Mouse (Mus musculus): ENCODE measurements around the gene Stk11. TPM values are rescaled to one million over a fixed set of nuclear protein-coding genes. Genes with fewer than 3 reads are reported as not detected.

Gene Stk11
- total and polyA plus RNA-seq, 3 experiments = 47.4 to 94.9 (median 65.9) TPM

- H3K9ac ChIP-seq (ENCODE audit: insufficient read depth, low read depth) = peak overlapping the region; percentile 72
- H3K79me2 ChIP-seq (replicated peaks; ENCODE audit: control insufficient read depth, extremely low read depth, insufficient read depth, poor library complexity, severe bottlenecking) = peaks cover 16% of the 10 kb centered on the region
- peaks cover 25 to 32% of the 10 kb centered on the region in 2 experiments for H3K36me3 ChIP-seq (replicated peaks in 1 of 2; ENCODE audit: control insufficient read depth in 1 of 2, insufficient read depth in 1 of 2, low read length in 1 of 2)
- no peaks in the 10 kb centered on the region for H3K9me3 ChIP-seq (replicated peaks; ENCODE audit: low read length)
- dilution Hi-C loops (cut with MboI; ENCODE audit: extremely low pct_ligation_motif_present, extremely low pct_unique_long_range_greater_than_20kb, low sequenced_read_pairs) (no loop called here), in situ Hi-C loops (cut with MboI; ENCODE audit: low pct_ligation_motif_present, low pct_unique_long_range_greater_than_20kb, low sequenced_read_pairs) (no loop called here)
- peak overlapping the region; percentile 80 for H3K4me2 ChIP-seq (ENCODE audit: insufficient read depth, low read depth, poor library complexity, severe bottlenecking)
- H3K27me3 ChIP-seq (replicated peaks) = no peaks in the 10 kb centered on the region
- TF ChIP-seq NELFE (IDR thresholded peaks at IDR 0.05; ENCODE audit: low read depth, low read length) (no peak), ZC3H11A (IDR thresholded peaks at IDR 0.05; ENCODE audit: low read depth, low read length) (no peak), MAFK (IDR thresholded peaks at IDR 0.05; ENCODE audit: insufficient replicate concordance, low read length) (no peak)
- H3K4me3 ChIP-seq (replicated peaks in 1 of 3; ENCODE audit: low read depth in 2 of 3, low read length in 2 of 3, poor library complexity in 1 of 3) = peak overlapping the region in 2 of 3 experiments; percentile 63 to 67
- H3K4me1 ChIP-seq (ENCODE audit: control insufficient read depth in 1 of 2, insufficient read depth in 2 of 2) = peaks cover 11 to 55% of the 10 kb centered on the region in 2 experiments; a peak in 3 of 4 replicates
- H3K27ac ChIP-seq (ENCODE audit: insufficient read depth, low read depth) = no peak overlapping the region
- DNase-seq (ENCODE audit: extremely low read depth) = no peak
These were observed 53.5 kb downstream of the Stk11 start for GRCm38 (mm10) chr10:80169070-80169469.

DNA sequence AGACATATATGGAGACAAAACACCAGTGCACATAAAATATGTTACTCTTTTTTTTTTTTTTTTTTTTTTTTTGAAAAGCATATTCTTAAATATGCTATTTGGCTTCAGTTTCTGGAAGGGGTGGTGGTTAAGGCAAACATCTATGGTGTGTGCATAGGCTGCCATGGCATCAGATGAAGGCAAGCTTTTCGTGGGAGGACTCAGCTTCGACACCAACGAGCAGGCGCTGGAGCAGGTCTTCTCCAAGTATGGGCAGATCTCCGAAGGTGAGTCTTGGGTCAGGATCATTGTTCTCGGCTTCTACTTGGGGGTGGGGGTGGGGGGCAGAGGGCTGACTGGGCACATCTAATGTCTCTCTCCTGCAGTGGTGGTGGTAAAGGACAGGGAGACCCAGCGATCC is 54.0 kb downstream of the Stk11 start:
- no peak overlapping the region for H3K4me3 ChIP-seq (replicated peaks in 1 of 3; ENCODE audit: low read depth in 2 of 3, low read length in 2 of 3, poor library complexity in 1 of 3)
- H3K4me1 ChIP-seq (ENCODE audit: control insufficient read depth in 1 of 2, insufficient read depth in 2 of 2) = peaks cover 10 to 55% of the 10 kb centered on the region in 2 experiments; a peak in 3 of 4 replicates
- no peak for TF ChIP-seq MEF2A (IDR thresholded peaks at IDR 0.05; ENCODE audit: borderline replicate concordance, low read depth, low read length)
- no peak for TF ChIP-seq TCF12 (IDR thresholded peaks at IDR 0.05; ENCODE audit: low read depth, low read length)
- TF ChIP-seq MXI1 (IDR thresholded peaks at IDR 0.05; ENCODE audit: low read depth, low read length) = no peak
- TF ChIP-seq ZNF384 (IDR thresholded peaks at IDR 0.05; ENCODE audit: low read depth, low read length) = no peak
- no peak for TF ChIP-seq POLR2A (IDR thresholded peaks at IDR 0.05; ENCODE audit: low read depth, low read length)
- TF ChIP-seq USF2 (conservative IDR thresholded peaks at IDR 0.05; ENCODE audit: low read depth, low read length) = no peak
- no peak for TF ChIP-seq NRF1 (IDR thresholded peaks at IDR 0.05; ENCODE audit: low read depth, low read length)
- TF ChIP-seq CHD1 (IDR thresholded peaks at IDR 0.05; ENCODE audit: low read depth, low read length) = no peak
- TF ChIP-seq E2F4 (IDR thresholded peaks at IDR 0.05; ENCODE audit: insufficient replicate concordance, low read depth, low read length) = no peak
- TF ChIP-seq KAT2A (IDR thresholded peaks at IDR 0.05; ENCODE audit: insufficient replicate concordance, low read length) = no peak
- TF ChIP-seq SIN3A (IDR thresholded peaks at IDR 0.05; ENCODE audit: low read length) = no peak
- no peak for TF ChIP-seq MYC (IDR thresholded peaks at IDR 0.05; ENCODE audit: low read depth, low read length)
- H3K4me2 ChIP-seq (ENCODE audit: insufficient read depth, low read depth, poor library complexity, severe bottlenecking) = no peak overlapping the region
- dilution Hi-C loops (cut with MboI; ENCODE audit: extremely low pct_ligation_motif_present, extremely low pct_unique_long_range_greater_than_20kb, low sequenced_read_pairs) = no loop called here
- H3K27ac ChIP-seq (ENCODE audit: insufficient read depth, low read depth) = no peak overlapping the region
- H3K9ac ChIP-seq (ENCODE audit: insufficient read depth, low read depth) = no peak overlapping the region
- H3K27me3 ChIP-seq (replicated peaks) = no peaks in the 10 kb centered on the region
- peaks cover 25 to 36% of the 10 kb centered on the region in 2 experiments for H3K36me3 ChIP-seq (replicated peaks in 1 of 2; ENCODE audit: control insufficient read depth in 1 of 2, insufficient read depth in 1 of 2, low read length in 1 of 2)
- no peaks in the 10 kb centered on the region for H3K9me3 ChIP-seq (replicated peaks; ENCODE audit: low read length)
- H3K79me2 ChIP-seq (replicated peaks; ENCODE audit: control insufficient read depth, extremely low read depth, insufficient read depth, poor library complexity, severe bottlenecking) = peaks cover 16% of the 10 kb centered on the region
- no peak for DNase-seq (ENCODE audit: extremely low read depth)
- in situ Hi-C loops (cut with MboI; ENCODE audit: low pct_ligation_motif_present, low pct_unique_long_range_greater_than_20kb, low sequenced_read_pairs) = no loop called here

All from CH12.LX (cell line).